Mouse (Mus musculus) inflammation-experienced regulatory T-cells, adult 6 months (primary cell): ENCODE measurements around the gene Nova2. TPM values are rescaled to one million over a fixed set of nuclear protein-coding genes. Genes with fewer than 3 reads are reported as not detected.

Source experiments
- ATAC-seq: one replicate; pipeline ENCODE4 v1.8.0; 2017
- polyA plus RNA-seq, 3 experiments: library from polyadenylated mRNA; unstranded; fragments of 100-300 nt; shearing (Covaris generic); gene quantifications; one replicate each; pipeline ENCODE4 v1.2.1; 2017

Nova2 gene
- polyA plus RNA-seq, 3 experiments from 2014 or later: 0.05 TPM; not detected in 2

DNA sequence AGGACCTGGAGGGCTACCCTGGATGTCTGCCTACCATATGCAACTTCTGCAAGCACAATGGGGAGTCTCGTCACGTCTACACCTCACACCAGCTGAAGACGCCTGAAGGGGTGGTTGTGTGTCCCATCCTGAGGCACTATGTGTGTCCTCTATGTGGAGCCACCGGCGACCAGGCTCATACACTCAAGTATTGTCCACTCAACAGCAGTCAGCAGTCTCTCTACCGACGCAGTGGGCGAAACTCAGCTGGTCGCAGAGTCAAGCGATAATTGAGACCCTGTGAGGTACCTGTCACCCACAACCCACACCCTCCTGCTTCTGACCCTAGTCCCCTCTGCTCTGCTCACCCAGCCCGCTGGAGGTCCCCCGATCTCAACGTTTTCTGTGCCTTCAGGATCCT is 62.1 kb downstream of the Nova2 start:
- no peak for ATAC-seq

DNA sequence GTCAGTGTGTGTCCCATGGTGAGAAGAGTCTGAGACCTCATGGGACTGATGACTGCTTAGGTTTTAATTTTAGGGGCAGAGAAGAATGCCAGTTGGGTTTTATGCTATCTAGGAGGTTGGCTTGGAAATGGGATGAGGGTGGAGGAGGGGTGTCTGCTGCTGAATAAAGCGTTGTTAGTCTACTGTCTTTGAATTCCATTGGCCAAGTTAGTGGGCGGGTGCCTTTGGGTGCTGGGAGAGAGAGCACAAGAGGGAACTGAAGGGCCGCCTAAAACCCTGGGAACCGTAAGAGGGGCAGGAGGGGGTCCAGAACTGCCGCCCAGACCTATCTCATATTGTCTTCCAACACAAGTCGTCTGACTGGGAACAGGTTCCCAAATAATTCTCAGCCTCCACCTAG is 63.1 kb downstream of the Nova2 start:
- ATAC-seq: no peak

DNA sequence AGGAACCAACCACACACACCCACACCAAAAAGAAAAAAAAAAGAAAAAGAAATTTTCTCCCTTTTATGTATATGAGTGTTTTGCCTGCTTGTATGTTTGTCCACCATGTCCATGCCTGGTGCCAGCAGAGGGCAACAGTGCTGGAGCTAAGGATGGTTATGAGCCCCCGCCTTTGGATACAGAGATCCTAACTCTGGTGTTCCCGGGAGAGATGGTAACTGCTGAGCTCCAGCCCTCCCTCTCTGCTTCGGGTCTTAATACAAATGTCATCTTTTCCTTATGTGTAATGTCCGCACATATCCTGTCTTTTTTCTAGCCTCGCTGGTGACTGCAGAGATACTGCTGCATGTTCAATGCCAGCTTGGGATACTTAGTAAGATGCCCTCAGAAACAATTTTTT is 64.3 kb downstream of the Nova2 start:
- no peak for ATAC-seq

DNA sequence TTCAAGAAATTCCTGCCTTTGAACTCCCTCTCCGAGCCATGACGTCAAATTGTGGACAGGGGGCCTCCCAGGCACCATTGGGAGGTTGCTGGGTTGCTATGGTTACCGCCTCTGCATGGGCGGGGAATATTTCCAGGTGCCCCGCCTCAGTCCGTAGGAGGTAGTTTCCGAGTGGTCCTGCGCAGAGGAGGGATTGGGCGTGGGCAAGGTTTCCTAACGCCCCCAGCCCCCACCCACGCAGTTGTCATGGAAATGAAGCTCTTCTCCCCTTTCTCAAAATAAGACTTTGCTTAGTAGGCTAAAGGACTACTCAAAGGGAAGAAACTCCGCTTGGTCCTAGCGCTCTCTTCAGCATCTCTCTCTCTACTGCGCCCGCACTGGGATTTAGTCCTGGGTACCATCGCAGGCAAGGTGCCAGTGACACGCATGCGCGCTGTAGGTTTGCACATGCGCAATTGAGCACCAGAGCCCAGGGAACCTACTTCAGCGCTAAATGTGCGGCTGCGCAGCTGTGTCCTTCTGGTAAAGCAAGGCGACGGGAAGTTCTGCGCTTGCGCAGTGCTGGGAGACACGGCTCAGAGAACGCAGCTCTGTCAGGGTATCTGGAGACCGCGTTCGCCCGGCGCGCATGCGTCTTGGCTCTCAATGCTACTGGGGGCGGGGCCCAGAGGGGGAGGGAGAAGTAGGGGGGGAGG is 65.1 kb downstream of the Nova2 start, which contains the start of gene Mypop:
TSS of gene Mypop (plus strand) at position 645 of the 695 bp plus-strand sequence.
- peak; percentile 79 for ATAC-seq

DNA sequence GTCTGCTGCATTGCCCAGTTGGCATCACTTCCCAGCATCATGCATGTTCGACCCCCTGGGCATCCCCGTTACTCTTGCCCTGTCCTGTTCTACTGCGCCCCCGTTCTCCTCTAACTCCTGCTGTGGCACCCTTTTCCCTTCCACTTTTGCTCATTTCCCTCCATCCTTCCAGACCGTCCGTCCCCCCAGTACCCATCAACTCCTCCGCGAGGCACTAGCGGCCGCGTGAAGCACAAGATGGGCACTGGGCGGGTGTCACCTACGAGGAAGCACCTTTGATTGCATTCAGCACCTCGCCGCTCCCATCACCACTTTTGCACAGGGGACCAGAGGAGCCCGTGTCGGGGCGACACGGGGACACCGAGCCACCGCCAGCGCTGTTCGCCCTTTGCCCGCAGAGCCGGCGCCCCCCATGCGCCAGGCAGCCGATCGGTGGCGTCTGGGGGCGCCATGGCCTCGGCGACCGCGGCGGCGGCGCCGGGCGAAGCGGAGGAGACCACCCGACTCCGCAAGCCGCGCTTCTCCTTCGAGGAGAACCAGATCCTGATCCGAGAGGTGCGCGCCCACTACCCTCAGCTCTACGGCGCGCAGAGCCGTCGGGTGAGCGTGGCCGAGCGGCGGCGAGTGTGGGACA is 66.1 kb downstream of the Nova2 start:
- ATAC-seq: no peak

DNA sequence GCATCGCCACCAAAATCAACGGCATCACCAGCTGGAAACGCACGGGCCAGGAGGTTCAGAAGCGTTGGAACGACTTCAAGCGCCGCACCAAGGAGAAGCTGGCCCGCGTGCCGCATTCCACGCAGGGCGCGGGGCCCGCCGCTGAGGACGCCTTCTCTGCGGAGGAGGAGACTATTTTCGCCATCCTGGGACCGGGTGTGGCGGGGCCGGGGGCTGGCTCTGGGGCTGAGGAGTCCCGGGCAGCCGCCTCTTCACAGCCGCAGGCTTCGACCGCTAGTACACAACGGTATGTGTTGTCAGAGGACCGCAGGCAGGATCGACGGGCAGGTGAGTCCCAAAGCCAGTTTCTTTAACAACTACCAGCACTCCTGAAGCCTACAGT is 66.6 kb downstream of the Nova2 start:
- no peak for ATAC-seq

DNA sequence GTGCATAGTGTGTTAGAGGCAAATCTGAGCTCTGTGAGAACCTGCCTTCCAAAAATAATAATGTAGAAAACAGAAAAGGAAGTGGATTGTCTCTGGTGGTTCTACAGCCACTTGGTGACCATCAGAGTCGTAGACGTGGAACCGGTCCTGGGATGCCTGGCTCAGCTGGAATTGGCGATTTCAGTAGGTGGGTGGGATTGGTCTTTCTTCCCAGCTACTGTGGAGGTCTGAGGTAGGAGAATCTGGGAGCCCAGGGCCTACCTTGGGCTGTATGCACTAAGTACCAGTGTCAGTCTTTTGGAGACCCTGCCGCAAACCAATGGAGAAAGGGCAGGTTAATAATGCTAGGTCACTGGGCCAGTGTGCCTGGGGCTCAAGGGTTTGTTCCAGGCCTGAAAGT is 67.3 kb downstream of the Nova2 start:
- no peak for ATAC-seq

DNA sequence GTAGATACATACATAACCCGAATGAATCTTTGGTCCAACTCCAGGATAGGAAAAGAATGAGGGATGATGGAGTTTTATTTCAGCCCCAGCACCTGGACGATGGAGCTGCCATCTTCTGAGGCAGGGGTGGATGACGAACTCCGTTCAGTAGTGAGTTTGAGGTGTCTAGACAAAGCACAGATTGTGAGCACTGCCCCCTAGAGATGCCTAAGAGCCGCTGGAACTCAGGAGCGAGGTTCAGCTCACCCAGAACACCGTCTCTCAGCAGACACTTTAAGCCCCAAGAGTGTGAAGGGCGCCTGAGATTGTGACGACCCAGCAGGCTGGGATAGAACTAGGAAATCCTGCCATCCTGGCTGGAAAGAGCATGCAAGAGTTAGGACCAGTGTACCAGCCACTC is 73.1 kb downstream of the Nova2 start:
- no peak for ATAC-seq

DNA sequence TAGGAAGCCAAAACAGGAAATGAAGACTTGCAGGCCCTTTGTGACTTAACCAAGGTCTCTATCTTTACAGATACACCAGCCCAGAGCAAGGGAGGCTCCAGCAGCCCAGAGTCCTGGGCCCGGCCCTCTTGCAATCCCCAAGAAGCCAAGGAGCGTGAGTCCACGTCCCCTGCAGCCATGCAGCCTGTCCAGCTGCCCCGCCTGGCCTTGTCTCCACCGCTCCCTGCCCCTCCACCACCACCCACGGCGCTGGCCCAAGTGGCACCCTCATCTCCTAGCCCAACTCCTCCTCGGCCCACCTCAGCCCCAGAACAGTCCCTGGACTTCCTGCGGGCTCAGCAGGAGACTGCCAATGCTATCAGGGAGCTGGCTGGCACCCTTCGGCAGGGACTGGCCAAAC is 74.7 kb downstream of the Nova2 start:
- no peak for ATAC-seq

DNA sequence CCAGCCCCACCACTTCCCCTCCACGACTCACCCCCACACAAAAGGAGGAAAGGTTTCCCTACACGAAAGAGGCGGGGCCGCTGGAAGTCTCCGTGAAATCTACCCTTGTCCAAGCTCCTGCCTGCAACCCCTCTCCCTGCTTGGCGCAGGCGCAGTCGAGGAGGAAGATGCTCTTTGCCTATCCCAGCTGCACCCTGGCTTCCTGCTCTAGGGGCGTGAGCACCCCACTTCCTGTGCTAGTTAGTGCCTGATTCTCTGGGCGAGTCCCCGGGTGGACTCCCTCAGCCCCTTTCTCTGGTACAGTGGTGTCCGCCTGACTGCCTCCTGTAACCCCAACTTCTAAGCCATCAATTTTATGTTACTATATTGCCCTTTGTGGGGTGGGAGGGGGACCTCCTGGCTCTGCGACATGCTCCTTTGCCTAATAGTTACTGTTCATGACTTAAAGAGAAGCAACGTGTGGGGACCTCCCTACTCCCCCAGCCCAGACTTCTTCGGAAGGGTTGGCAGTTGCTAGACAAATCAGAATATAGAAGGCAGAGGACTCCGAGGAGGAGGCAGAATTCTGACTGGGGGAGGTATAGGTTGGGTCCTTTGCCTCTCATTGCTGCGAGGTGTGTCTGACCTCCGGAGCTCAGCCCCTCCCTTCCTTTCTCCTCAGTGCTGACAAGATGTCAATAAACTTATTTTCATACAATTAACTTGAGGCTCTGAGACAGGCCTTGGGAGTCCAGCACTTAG is 75.5 kb downstream of the Nova2 start:
- peak; percentile 77 for ATAC-seq

DNA sequence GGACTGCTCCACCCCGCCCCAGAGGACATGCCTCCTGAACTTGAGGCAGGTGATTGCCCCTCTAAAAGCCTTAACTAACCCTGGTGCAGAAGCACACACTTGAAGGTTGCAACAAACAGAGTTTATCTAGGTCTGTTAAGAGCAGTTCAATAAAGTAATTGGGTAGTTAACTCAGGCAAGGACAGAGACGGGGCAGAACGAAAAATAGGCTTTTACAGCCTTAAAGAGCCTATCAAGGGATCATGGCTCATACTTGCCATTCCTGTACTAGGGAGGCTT is 76.1 kb downstream of the Nova2 start:
- no peak for ATAC-seq

DNA sequence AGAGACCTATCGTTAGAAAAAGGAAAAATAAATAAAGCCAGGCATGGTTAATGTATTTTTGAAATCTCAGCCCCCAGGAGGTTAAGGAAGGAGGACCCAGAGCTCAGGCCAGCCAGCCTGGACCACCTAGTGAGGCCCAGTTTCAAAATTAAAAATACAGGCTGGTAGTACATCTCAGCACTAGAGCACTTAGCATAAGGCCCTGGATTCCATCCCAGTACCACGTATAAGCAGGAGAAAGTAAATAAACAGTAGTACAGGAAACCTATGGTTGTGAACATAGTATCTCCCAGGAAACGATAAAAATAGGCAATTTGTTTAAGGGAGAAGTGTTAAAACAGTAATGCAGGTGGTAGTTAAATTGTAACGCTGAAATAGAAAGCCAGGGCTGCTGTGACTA is 76.4 kb downstream of the Nova2 start:
- ATAC-seq: no peak

DNA sequence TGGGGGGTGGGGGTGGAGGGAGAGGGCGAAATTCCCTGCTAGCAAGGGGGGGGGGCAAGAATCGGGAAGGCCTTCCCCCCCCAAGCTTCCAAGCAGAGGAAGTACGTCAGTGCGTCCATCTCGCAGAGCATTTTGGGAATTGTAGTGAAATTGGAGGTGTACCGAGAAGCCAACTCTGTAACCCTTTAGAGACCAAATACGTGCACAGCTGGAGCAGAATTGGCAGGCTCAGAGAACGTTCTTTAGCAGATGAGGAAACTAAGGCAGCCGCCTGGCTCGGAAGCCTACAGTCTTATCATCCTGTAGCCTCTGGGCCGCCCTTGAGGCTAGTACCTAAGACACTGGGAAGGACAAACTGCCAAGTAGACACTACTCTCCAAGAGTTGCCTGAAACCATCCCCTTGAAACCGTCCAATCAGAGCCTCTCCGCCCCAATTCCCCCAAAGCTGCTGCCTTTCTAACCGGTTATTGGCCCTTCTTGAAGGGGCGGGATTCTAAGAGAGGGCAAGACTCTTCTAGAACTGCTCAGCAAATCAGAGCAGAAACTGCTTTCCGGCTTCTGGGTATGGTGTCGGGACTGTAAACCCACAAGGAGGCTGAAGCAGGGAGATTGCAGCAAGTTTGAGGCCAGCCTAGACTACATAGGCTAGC is 77.3 kb downstream of the Nova2 start:
- ATAC-seq: peak; percentile 42

DNA sequence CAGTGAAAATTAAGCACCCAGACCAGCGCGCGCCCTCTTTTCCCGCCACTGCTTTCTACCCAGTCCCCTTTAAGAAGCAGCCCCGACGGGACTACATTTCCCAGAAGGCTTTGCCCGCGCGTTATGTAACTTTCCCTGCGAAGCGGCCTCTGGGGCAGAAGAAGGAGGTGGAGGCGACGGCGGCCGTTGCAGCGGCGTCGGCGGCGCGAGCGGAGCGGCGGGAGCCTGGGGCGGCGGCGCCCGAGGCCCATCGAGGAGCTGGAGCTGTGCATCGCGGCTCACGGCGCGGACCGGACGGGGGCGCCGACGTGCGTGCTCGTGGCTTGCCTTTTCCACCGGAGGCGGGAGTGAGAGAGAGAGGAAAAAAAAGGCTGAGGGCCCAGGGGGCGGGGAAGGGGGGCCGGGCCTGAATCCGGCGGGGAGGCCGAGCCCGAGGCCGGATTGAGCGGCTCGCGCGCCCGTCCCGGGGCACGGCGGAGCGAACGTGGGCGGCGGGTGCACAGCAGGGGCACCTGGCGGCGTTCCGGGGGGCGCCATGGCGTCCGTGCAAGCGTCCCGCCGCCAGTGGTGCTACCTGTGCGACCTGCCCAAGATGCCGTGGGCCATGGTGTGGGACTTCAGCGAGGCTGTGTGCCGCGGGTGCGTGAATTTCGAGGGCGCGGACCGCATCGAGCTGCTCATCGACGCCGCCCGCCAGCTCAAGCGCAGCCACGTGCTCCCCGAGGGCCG is 78.4 kb downstream of the Nova2 start, which contains the start of gene Irf2bp1:
TSS of gene Irf2bp1 (plus strand) at position 143 of the 729 bp plus-strand sequence.
- ATAC-seq: peak; percentile 64

DNA sequence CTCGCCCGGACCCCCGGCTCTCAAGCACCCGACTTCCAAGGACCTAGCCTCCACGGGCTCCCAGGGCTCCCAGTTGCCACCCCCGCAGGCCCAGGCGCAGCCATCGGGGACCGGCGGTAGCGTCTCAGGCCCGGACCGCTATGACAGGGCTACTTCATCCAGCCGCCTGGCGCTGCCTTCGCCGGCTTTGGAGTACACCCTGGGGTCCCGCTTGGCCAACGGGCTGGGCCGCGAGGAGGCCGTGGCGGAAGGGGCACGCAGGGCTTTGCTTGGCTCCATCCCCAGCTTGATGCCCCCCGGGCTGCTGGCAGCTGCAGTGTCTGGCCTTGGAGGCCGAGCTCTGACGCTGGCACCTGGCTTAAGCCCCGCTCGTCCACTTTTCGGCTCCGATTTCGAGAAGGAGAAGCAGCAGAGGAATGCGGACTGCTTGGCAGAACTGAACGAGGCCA is 79.0 kb downstream of the Nova2 start:
- no peak for ATAC-seq

DNA sequence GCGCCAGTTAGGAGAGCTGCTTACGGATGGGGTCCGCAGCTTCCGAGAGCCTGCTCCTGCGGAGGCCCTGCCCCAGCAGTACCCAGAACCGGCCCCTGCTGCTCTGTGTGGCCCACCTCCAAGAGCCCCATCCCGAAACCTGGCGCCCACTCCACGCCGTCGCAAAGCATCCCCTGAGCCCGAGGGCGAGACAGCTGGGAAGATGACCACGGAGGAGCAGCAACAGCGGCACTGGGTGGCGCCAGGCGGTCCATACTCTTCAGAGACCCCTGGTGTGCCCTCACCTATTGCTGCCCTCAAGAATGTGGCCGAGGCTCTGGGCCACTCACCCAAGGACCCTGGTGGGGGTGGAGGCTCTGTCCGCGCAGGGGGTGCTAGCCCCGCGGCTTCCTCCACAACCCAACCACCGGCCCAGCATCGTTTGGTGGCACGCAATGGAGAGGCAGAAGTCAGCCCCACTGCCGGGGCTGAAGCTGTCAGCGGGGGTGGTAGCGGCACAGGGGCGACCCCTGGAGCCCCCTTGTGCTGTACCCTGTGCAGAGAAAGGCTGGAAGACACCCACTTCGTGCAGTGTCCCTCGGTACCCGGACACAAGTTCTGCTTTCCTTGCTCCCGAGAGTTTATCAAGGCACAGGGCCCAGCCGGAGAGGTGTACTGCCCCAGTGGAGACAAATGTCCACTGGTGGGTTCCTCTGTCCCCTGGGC is 79.9 kb downstream of the Nova2 start:
- no peak for ATAC-seq

DNA sequence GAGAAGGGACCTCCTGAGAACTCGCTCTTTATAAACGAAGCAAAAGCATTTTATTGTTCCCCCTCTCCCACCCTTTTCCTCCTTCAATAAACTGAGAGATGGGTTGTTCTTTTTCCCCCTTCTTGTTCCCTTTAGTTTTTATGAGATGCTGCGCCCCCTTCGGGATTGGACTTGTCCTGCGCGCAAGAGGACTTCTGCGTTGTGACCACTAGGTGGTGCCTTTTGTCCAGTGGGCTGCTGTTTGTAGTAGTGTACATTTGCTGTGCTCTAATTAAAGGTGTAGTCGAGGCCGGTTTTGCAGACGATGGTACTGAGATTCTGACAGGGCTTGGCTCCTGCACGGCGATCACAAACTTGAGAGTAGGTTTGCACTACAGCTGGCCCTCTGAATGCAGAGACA is 80.8 kb downstream of the Nova2 start:
- ATAC-seq: peak; percentile 38

DNA sequence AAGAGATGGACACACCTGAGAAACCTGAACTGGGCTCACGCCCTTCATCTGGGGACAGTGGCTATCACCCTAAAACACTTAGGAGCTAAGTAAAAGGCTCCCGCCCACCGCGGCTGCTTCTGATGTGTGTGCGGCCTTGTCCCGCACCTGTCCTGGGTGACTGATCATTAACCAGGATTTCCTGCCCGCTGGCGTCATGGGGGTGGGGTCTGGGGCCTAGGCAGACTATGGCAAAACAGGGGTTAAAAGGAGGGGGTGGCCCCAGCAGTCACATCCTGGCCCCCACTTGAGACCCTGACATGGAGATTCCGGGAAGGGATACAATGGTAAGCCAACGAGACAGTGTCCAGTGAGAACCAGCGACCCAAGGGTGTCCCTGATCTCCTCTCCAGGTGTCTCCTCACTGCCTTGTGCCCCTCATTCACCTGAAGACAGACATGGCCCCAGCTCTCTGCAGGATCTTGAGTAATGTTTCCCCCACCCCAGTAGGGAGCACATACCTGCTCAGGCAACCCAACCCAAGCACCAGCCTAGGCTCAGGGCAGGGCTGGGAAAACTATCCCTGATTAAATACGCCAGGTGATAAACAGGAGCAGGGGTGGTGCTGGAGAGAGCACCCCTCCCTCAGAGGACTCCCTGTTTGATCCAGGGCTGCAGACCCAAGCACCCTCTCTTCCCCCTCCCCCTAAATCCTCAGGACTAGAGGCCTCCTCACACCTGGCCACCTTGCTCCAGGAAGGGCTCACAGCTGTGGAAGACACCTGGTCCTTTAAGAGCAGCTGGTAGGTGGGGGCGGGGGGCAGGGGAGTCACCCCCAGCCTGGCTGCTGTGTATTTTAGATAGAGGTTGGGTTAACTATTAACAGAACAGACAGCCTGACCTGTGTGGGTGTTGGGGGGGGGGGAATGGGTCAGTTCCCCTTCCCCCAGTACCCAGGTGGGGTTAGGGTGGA is 81.6 kb downstream of the Nova2 start:
- ATAC-seq: no peak

DNA sequence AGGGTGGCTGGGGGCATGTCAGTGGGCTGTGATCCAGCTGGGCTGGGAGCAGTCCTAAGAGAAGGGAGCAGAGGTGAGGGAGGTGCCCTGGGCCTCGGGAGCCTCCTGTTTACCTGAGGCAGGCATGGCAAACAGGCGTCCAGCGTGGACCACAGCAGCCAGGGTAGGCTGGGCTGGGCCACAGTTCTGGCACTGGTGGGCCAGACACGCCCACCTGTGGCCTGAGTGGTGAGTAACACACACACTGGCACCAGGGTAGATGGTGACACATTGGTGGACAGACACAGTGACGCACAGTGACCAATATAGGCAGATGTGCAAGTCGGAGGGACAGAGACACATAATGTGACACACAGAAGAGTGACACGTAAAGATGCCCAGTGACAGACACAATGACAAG is 84.9 kb downstream of the Nova2 start:
- no peak for ATAC-seq

DNA sequence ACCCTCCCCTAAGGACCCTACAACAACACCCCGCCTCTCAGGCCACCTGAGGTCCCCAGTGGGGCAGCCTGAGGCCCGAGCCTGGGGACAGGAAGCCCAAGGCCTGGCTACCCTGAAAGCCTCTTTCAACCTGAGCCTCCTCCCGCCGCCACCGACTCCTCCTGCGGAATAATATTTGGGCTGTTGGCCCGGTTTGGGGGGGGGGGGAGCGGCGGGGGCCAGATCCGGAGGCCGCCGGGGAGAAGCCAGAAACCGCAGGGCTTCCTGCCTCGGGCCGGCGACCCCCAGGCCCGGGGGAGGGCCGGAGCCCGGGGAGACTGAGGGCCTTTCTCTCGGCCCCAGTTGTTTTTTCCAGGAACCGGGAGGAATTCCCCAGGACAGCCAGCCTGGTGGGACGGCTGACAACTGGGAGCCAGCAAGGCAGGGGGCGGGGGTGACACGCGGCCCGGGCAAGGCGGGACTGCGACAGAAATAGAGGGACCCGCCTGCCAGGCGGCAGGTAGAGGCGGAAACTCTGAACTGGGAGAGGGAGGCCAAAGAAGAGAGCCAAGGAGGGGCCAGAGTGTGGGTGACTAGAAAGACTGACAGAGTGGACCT is 86.4 kb downstream of the Nova2 start:
- ATAC-seq: no peak
